Mouse (Mus musculus): ENCODE results near the gene Sh3bgrl. TPM values are rescaled to one million over a fixed set of nuclear protein-coding genes. Genes with fewer than 3 reads are reported as not detected.
A peak's percentile ranks its signal among the peaks of the same experiment; 100 is the strongest.

Gene Sh3bgrl
- polyA plus RNA-seq, 1 experiment from 2014 or later = 94.6 TPM

DNA sequence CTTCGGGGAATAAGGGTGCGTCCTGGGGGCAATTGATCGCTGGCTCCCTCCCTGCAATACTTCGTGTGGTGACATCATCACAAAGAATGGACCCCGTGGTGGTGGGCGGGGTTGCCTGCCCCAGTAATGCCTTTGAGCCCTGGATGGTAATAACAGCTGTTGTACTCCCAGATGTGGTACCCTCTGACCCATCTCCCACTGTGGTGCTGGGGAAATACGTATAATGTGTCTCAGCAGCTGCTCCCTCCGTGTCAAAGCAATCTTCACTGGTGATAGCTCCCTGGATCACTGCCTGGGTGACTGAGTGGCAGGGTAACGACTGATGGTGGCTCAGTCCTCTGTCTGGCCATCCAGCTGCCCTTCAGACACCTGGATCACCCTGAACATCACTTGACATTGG lies 26.0 kb downstream of the Sh3bgrl start:
- no peaks in the 10 kb centered on the region for H3K9me3 ChIP-seq (ENCODE audit: control insufficient read depth, low read length)
- H3K27me3 ChIP-seq (ENCODE audit: control insufficient read depth, insufficient read depth, low read length) = no peaks in the 10 kb centered on the region
- ATAC-seq (ENCODE audit: insufficient number of reproducible peaks, insufficient read depth, low FRiP score, low read depth) = no peak
- no peak overlapping the region for H3K9ac ChIP-seq (ENCODE audit: low read length)
- no peaks in the 10 kb centered on the region for H3K36me3 ChIP-seq (ENCODE audit: control insufficient read depth, insufficient read depth, low read length)
- H3K4me1 ChIP-seq (ENCODE audit: control insufficient read depth in 2 of 2, insufficient read depth in 2 of 2, low read length in 2 of 2) = peaks cover 0 to 5% of the 10 kb centered on the region in 2 experiments; a peak in 2 of 4 replicates
- no peak overlapping the region for H3K4me2 ChIP-seq (ENCODE audit: low read length)
- no peak overlapping the region for H3K4me3 ChIP-seq (ENCODE audit: control insufficient read depth in 1 of 2, insufficient read depth in 1 of 2, low read depth in 1 of 2, low read length in 2 of 2)
- WGBS = 48% methylated on average over 9 of the region's 9 CpGs
- H3K27ac ChIP-seq (replicated peaks in 1 of 2; ENCODE audit: control insufficient read depth in 1 of 2, insufficient read depth in 1 of 2, low read depth in 2 of 2, low read length in 2 of 2) = no peak overlapping the region

DNA sequence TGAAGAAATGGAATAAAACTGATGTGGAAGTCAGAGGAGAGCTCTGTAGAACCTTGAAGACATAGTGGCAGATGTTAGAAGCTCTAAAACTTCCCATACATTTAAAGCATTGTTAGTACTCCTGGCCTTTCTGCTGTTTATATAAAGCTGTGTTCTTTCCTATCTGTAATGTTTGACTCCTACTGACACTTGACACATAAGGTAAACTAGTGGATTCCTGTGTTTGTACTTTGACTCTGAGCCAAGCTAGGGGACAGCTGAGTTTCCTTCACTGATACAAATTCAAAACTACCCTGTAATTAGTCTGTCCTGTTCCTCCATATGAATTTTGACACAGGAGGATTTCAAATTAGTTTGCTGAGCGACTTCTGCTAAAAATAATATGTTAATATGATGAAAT lies 27.5 kb downstream of the Sh3bgrl start:
- WGBS = 36% methylated on average over 1 of the region's 1 CpGs
- H3K27ac ChIP-seq (replicated peaks in 1 of 2; ENCODE audit: control insufficient read depth in 1 of 2, insufficient read depth in 1 of 2, low read depth in 2 of 2, low read length in 2 of 2) = no peak overlapping the region

DNA sequence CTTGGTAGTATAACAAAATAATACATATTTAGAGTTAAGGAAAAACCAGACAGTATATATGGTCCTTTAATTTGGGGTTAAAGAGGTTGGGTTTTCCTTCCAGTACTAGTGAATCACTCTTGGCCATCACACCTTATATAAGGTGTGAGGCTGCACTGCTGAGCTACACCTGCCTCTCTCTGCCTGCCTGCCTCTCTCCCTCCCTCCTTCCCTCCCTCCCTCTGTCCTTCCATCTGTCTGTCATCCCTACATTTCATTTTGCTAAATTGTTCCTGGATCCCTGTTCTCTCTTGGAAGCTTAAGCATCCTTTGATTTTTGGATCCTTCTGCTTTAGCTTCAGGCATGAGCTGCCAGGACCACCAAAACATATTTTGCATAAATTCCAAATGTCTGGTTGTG lies 28.6 kb downstream of the Sh3bgrl start:
- no peaks in the 10 kb centered on the region for H3K36me3 ChIP-seq (ENCODE audit: control insufficient read depth, insufficient read depth, low read length)
- no peak overlapping the region for H3K27ac ChIP-seq (replicated peaks in 1 of 2; ENCODE audit: control insufficient read depth in 1 of 2, insufficient read depth in 1 of 2, low read depth in 2 of 2, low read length in 2 of 2)
- H3K4me3 ChIP-seq (ENCODE audit: control insufficient read depth in 1 of 2, insufficient read depth in 1 of 2, low read depth in 1 of 2, low read length in 2 of 2) = no peak overlapping the region
- no peaks in the 10 kb centered on the region for H3K9me3 ChIP-seq (ENCODE audit: control insufficient read depth, low read length)
- no peak for ATAC-seq (ENCODE audit: insufficient number of reproducible peaks, insufficient read depth, low FRiP score, low read depth)
- H3K4me2 ChIP-seq (ENCODE audit: low read length) = no peak overlapping the region
- H3K4me1 ChIP-seq (ENCODE audit: control insufficient read depth in 2 of 2, insufficient read depth in 2 of 2, low read length in 2 of 2) = peaks cover 4 to 6% of the 10 kb centered on the region in 2 experiments; a peak in 2 of 4 replicates
- no peak overlapping the region for H3K9ac ChIP-seq (ENCODE audit: low read length)
- H3K27me3 ChIP-seq (ENCODE audit: control insufficient read depth, insufficient read depth, low read length) = no peaks in the 10 kb centered on the region

More for the DNA sequence above, 27.5 kb downstream of the Sh3bgrl start:
- Histone ChIP-seq H3K27me3 (ENCODE audit: control insufficient read depth, insufficient read depth, low read length) (no peaks in the 10 kb centered on the region), H3K9me3 (ENCODE audit: control insufficient read depth, low read length) (no peaks in the 10 kb centered on the region), H3K4me3 (ENCODE audit: control insufficient read depth in 1 of 2, insufficient read depth in 1 of 2, low read depth in 1 of 2, low read length in 2 of 2) (no peak overlapping the region), H3K36me3 (ENCODE audit: control insufficient read depth, insufficient read depth, low read length) (no peaks in the 10 kb centered on the region), H3K9ac (ENCODE audit: low read length) (no peak overlapping the region), H3K4me1 (ENCODE audit: control insufficient read depth in 2 of 2, insufficient read depth in 2 of 2, low read length in 2 of 2) (peaks cover 4 to 5% of the 10 kb centered on the region in 2 experiments; a peak in 2 of 4 replicates), H3K4me2 (ENCODE audit: low read length) (no peak overlapping the region)
- ATAC-seq (ENCODE audit: insufficient number of reproducible peaks, insufficient read depth, low FRiP score, low read depth) = no peak

DNA sequence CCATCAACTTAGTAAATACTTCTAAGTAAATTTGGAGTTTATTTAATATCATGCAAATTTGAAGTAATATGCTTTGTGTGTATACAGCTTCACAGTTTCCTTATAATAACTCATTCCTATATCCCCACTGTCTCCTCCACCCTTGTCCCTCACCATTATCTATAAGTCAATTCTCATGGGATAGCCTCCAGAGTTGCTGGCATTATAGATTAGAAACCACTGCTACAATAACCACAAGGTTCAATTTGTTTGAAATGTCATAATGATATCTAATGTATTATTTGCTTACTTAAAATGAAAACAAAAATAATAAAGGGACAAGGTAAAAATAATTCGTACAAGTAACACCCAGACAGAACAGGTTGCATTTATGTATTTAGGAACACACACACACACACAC lies 31.7 kb downstream of the Sh3bgrl start:
- Histone ChIP-seq H3K4me2 (ENCODE audit: low read length) (no peak overlapping the region), H3K27me3 (ENCODE audit: control insufficient read depth, insufficient read depth, low read length) (no peaks in the 10 kb centered on the region), H3K9me3 (ENCODE audit: control insufficient read depth, low read length) (no peaks in the 10 kb centered on the region), H3K36me3 (ENCODE audit: control insufficient read depth, insufficient read depth, low read length) (no peaks in the 10 kb centered on the region), H3K27ac (replicated peaks in 1 of 2; ENCODE audit: control insufficient read depth in 1 of 2, insufficient read depth in 1 of 2, low read depth in 2 of 2, low read length in 2 of 2) (no peak overlapping the region), H3K4me3 (ENCODE audit: control insufficient read depth in 1 of 2, insufficient read depth in 1 of 2, low read depth in 1 of 2, low read length in 2 of 2) (no peak overlapping the region), H3K4me1 (ENCODE audit: control insufficient read depth in 2 of 2, insufficient read depth in 2 of 2, low read length in 2 of 2) (peaks cover 4% of the 10 kb centered on the region in 2 experiments; a peak in 2 of 4 replicates), H3K9ac (ENCODE audit: low read length) (no peak overlapping the region)
- WGBS = 59% methylated on average over 1 of the region's 1 CpGs
- no peak for ATAC-seq (ENCODE audit: insufficient number of reproducible peaks, insufficient read depth, low FRiP score, low read depth)

DNA sequence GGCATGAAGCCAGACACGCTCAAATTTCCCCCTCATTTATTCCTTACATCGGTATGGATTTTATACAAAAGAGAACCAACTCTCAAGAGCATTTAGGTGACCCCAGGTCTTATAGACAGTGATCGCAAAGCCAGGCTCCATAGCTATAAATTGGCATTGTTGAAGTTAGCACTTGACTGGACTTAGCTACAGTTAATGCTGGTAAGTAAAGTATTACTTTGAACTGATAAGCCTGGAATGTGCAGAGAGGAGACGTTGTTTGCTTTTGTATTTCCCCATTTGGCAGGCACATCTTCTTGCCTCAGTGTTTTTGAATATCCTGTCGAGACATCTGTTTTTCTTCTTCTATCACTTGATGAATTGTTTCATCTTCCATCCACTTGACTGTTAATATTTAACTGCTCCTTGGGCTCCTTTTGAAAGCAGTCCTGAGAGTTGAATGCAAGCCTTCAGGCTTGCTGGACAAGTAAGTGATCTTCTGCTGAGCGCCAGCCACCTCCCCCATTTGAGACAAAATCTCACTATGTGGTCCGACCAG lies 32.5 kb downstream of the Sh3bgrl start:
- no peaks in the 10 kb centered on the region for H3K27me3 ChIP-seq (ENCODE audit: control insufficient read depth, insufficient read depth, low read length)
- peaks cover 2 to 4% of the 10 kb centered on the region in 2 experiments; a peak in 1 of 4 replicates for H3K4me1 ChIP-seq (ENCODE audit: control insufficient read depth in 2 of 2, insufficient read depth in 2 of 2, low read length in 2 of 2)
- no peak overlapping the region for H3K9ac ChIP-seq (ENCODE audit: low read length)
- no peak for ATAC-seq (ENCODE audit: insufficient number of reproducible peaks, insufficient read depth, low FRiP score, low read depth)
- no peaks in the 10 kb centered on the region for H3K36me3 ChIP-seq (ENCODE audit: control insufficient read depth, insufficient read depth, low read length)
- no peak overlapping the region; a peak in 1 of 4 replicates for H3K27ac ChIP-seq (replicated peaks in 1 of 2; ENCODE audit: control insufficient read depth in 1 of 2, insufficient read depth in 1 of 2, low read depth in 2 of 2, low read length in 2 of 2)
- peak overlapping the region; percentile 8; the same call in 1 of the 2 replicates for H3K4me2 ChIP-seq (ENCODE audit: low read length)
- H3K9me3 ChIP-seq (ENCODE audit: control insufficient read depth, low read length) = no peaks in the 10 kb centered on the region
- 48% methylated on average over 7 of the region's 7 CpGs for WGBS
- H3K4me3 ChIP-seq (ENCODE audit: control insufficient read depth in 1 of 2, insufficient read depth in 1 of 2, low read depth in 1 of 2, low read length in 2 of 2) = no peak overlapping the region

DNA sequence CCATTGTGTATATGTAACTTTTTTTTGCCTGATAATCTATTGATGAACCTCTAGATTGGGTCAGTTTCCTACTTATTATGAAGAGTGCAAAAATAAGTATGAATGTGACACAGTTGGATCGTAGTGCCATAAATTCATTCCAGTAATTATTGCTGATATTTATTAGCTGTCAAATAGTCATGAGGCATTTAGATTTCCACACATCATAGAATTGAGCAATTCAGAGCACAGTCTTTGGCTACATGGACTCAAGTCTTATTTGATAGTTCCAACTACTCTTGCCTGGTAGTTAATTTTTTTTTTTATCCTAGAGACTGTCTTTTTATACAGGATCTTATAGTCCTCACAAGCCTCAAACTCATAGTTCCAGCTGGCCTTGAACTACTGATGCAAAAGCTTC lies 34.9 kb downstream of the Sh3bgrl start:
- H3K27me3 ChIP-seq (ENCODE audit: control insufficient read depth, insufficient read depth, low read length) = no peaks in the 10 kb centered on the region
- no peaks in the 10 kb centered on the region for H3K36me3 ChIP-seq (ENCODE audit: control insufficient read depth, insufficient read depth, low read length)
- H3K4me3 ChIP-seq (ENCODE audit: control insufficient read depth in 1 of 2, insufficient read depth in 1 of 2, low read depth in 1 of 2, low read length in 2 of 2) = no peak overlapping the region
- no peaks in the 10 kb centered on the region for H3K9me3 ChIP-seq (ENCODE audit: control insufficient read depth, low read length)
- 76% methylated on average over 1 of the region's 1 CpGs for WGBS
- H3K4me2 ChIP-seq (ENCODE audit: low read length) = no peak overlapping the region
- no peak overlapping the region for H3K27ac ChIP-seq (replicated peaks in 1 of 2; ENCODE audit: control insufficient read depth in 1 of 2, insufficient read depth in 1 of 2, low read depth in 2 of 2, low read length in 2 of 2)
- H3K9ac ChIP-seq (ENCODE audit: low read length) = no peak overlapping the region
- ATAC-seq (ENCODE audit: insufficient number of reproducible peaks, insufficient read depth, low FRiP score, low read depth) = no peak
- peaks cover 2 to 4% of the 10 kb centered on the region in 2 experiments; a peak in 1 of 4 replicates for H3K4me1 ChIP-seq (ENCODE audit: control insufficient read depth in 2 of 2, insufficient read depth in 2 of 2, low read length in 2 of 2)

DNA sequence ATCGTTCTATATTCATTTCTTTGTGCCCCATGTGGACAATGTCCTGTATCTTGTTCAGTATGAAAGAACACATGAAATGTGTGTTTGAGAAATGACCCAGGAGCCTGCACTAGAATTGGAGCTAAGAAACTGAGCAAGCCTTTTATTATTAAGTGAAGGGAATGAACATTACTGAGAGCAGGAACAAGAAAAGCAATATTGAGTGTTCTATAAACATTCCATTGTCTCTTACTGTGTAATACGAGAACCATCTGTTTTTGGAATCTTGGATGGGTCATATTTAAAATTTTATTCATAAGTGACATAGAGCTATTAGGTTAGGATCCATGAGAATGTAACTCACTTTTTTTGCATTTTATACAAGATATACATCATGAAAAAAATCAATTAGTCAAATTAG lies 36.7 kb downstream of the Sh3bgrl start:
- no peak for ATAC-seq (ENCODE audit: insufficient number of reproducible peaks, insufficient read depth, low FRiP score, low read depth)
- 84% methylated on average over 2 of the region's 2 CpGs for WGBS
- Histone ChIP-seq H3K9ac (ENCODE audit: low read length) (no peak overlapping the region), H3K27me3 (ENCODE audit: control insufficient read depth, insufficient read depth, low read length) (no peaks in the 10 kb centered on the region), H3K4me2 (ENCODE audit: low read length) (no peak overlapping the region), H3K9me3 (ENCODE audit: control insufficient read depth, low read length) (no peaks in the 10 kb centered on the region), H3K4me3 (ENCODE audit: control insufficient read depth in 1 of 2, insufficient read depth in 1 of 2, low read depth in 1 of 2, low read length in 2 of 2) (no peak overlapping the region), H3K27ac (replicated peaks in 1 of 2; ENCODE audit: control insufficient read depth in 1 of 2, insufficient read depth in 1 of 2, low read depth in 2 of 2, low read length in 2 of 2) (no peak overlapping the region), H3K36me3 (ENCODE audit: control insufficient read depth, insufficient read depth, low read length) (no peaks in the 10 kb centered on the region), H3K4me1 (ENCODE audit: control insufficient read depth in 2 of 2, insufficient read depth in 2 of 2, low read length in 2 of 2) (peaks cover 2 to 4% of the 10 kb centered on the region in 2 experiments; a peak in 1 of 4 replicates)

DNA sequence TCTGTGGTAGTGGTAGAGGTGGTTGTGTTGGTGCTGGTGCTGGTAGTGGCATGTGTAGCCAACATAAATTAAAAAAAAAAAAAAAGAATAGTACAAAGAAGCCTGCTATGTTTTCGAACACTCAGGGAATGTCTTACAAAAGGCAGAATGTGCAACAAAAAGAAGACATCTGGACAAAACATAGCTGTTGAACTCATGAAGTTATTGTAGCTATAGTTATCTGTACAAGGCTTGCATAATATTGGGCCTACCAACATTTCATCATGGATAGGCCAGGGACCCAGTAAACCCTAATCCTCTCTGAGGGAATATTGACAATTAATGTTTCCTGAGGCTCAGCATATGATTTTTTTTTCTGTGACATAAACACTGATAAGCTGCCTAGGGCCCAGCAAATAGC lies 37.3 kb downstream of the Sh3bgrl start:
- no peak for ATAC-seq (ENCODE audit: insufficient number of reproducible peaks, insufficient read depth, low FRiP score, low read depth)
- Histone ChIP-seq H3K36me3 (ENCODE audit: control insufficient read depth, insufficient read depth, low read length) (no peaks in the 10 kb centered on the region), H3K4me3 (ENCODE audit: control insufficient read depth in 1 of 2, insufficient read depth in 1 of 2, low read depth in 1 of 2, low read length in 2 of 2) (no peak overlapping the region), H3K27me3 (ENCODE audit: control insufficient read depth, insufficient read depth, low read length) (no peaks in the 10 kb centered on the region), H3K4me1 (ENCODE audit: control insufficient read depth in 2 of 2, insufficient read depth in 2 of 2, low read length in 2 of 2) (peaks cover 1 to 2% of the 10 kb centered on the region in 2 experiments; a peak in 1 of 4 replicates), H3K9ac (ENCODE audit: low read length) (no peak overlapping the region), H3K27ac (replicated peaks in 1 of 2; ENCODE audit: control insufficient read depth in 1 of 2, insufficient read depth in 1 of 2, low read depth in 2 of 2, low read length in 2 of 2) (no peak overlapping the region), H3K9me3 (ENCODE audit: control insufficient read depth, low read length) (no peaks in the 10 kb centered on the region), H3K4me2 (ENCODE audit: low read length) (no peak overlapping the region)
- 83% methylated on average over 1 of the region's 1 CpGs for WGBS
